Mouse (Mus musculus): ENCODE measurements at regions not wholly inside any gene's neighbourhood (a gene's known extent, or its start where the extent isn't known, plus 50 kb on each side); places are given as distances from the start of the nearest gene placed in this dataset.

DNA sequence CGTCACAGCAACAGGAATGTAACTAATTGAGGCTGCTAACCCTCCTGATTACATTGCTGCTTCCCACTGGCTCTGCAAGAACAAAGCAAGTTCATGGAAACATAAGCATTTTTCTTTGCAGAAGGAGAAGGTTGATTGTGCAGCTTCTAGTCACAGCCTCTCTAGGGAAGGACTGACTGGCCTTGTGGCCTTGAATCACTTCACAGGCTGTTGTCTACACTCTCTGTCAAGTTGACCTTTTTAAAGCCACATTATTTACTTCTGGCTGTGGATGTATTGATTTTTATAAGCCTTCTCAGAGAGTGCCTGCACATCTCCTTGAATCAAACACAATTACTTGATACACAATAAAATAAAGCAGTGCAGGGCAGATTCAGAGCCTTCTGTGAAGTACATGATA is 251.8 kb upstream of the Myo3a start:
- TF ChIP-seq CTCF (IDR thresholded peaks at IDR 0.05; ENCODE audit: borderline replicate concordance, extremely low read depth, insufficient read depth, insufficient read length) (no peak), POLR2A (IDR thresholded peaks at IDR 0.05; ENCODE audit: borderline replicate concordance, extremely low read depth, insufficient read depth, insufficient read length, poor library complexity, severe bottlenecking) (no peak)

Data from brain, embryonic 14.5 days (tissue).